Mouse (Mus musculus): ENCODE measurements at regions not wholly inside any gene's neighbourhood (a gene's known extent, or its start where the extent isn't known, plus 50 kb on each side); places are given as distances from the start of the nearest gene placed in this dataset.
A peak's percentile ranks its signal among the peaks of the same experiment; 100 is the strongest.

- DNase-seq (ENCODE audit: low spot score in 2 of 2), result no peak
Observed at GRCm38 (mm10) chr10:8667244-8667643, 148.6 kb upstream of the Ust start.

GRCm38 (mm10) chr10:8658934-8659294, 140.3 kb upstream of the Ust start:
- no peak for DNase-seq (ENCODE audit: low spot score in 2 of 2)

- DNase-seq (ENCODE audit: low spot score in 2 of 2), result peak in 1 of 2 experiments; percentile 15
Observed at GRCm38 (mm10) chr10:8658024-8658933, 139.7 kb upstream of the Ust start.

GRCm38 (mm10) chr10:8657176-8658023, 138.8 kb upstream of the Ust start:
- DNase-seq (ENCODE audit: low spot score in 2 of 2), result no peak

- DNase-seq (ENCODE audit: low spot score in 2 of 2), result no peak
Observed at GRCm38 (mm10) chr10:8653651-8654050, 135.0 kb upstream of the Ust start.

- no peak for DNase-seq (ENCODE audit: low spot score in 2 of 2)
Observed at GRCm38 (mm10) chr10:8642266-8642665, 123.6 kb upstream of the Ust start.

- no peak for DNase-seq (ENCODE audit: low spot score in 2 of 2)
Observed at GRCm38 (mm10) chr10:8624229-8624911, 105.7 kb upstream of the Ust start.

- DNase-seq (ENCODE audit: low spot score in 2 of 2), result no peak
Observed at GRCm38 (mm10) chr10:8618676-8619075, 100.1 kb upstream of the Ust start.

- DNase-seq (ENCODE audit: low spot score in 2 of 2), result no peak
Observed at GRCm38 (mm10) chr10:8615452-8616025, 96.9 kb upstream of the Ust start.

- no peak for DNase-seq (ENCODE audit: low spot score in 2 of 2)
Observed at GRCm38 (mm10) chr10:8589871-8590533, 71.4 kb upstream of the Ust start.

- no peak for DNase-seq (ENCODE audit: low spot score in 2 of 2)
Observed at GRCm38 (mm10) chr10:8589106-8589505, 70.5 kb upstream of the Ust start.

- DNase-seq (ENCODE audit: low spot score in 2 of 2), result no peak
Observed at GRCm38 (mm10) chr10:8584389-8584908, 65.8 kb upstream of the Ust start.

GRCm38 (mm10) chr10:8583552-8584388, 65.1 kb upstream of the Ust start:
- DNase-seq (ENCODE audit: low spot score in 2 of 2), result no peak

GRCm38 (mm10) chr10:8580298-8580697, 61.7 kb upstream of the Ust start:
- DNase-seq (ENCODE audit: low spot score in 2 of 2), result no peak

GRCm38 (mm10) chr10:8577642-8578356, 59.2 kb upstream of the Ust start:
- no peak for DNase-seq (ENCODE audit: low spot score in 2 of 2)

Data from adrenal gland, adult 18-20 months (tissue).